Mouse (Mus musculus) intestine, embryonic 16.5 days (tissue): Measurements from ENCODE around the gene Bank1. TPM values are rescaled to one million over a fixed set of nuclear protein-coding genes. Genes with fewer than 3 reads are reported as not detected.
"Not testable (repeated sequence)": the region's sequence is repeated elsewhere in the genome, so short reads cannot be mapped to it uniquely, and the experiment has no call there.

ENCODE experiments used
- ATAC-seq: fragments of 200-750 bp; cut with Nextera tagmentation; 2 replicates; pipeline ENCODE4 v1.8.0; 2017; ENCODE audit warnings: moderate TSS enrichment, moderate library complexity
- H3K27ac ChIP-seq: fragments of 300-500 bp; sonication (generic); 2 replicates; pipeline ENCODE4 v1.5.1; 2014; ENCODE audit warnings: mild to moderate bottlenecking, low read length
- H3K27me3 ChIP-seq: fragments of 300-500 bp; sonication (generic); replicated peaks from 2 replicates; pipeline ENCODE4 v1.6.1; 2014; ENCODE audit warnings: low read length, control low read depth, mixed read lengths; ENCODE audit not compliant: control insufficient read depth, insufficient read depth
- H3K36me3 ChIP-seq: fragments of 300-500 bp; sonication (generic); 2 replicates; pipeline ENCODE4 v1.6.1; 2014; ENCODE audit warnings: low read length, control low read depth; ENCODE audit not compliant: control insufficient read depth, insufficient read depth
- H3K4me1 ChIP-seq: fragments of 300-500 bp; sonication (generic); 2 replicates; pipeline ENCODE4 v1.6.1; 2014; ENCODE audit warnings: low read length, control low read depth, mixed read lengths; ENCODE audit not compliant: control insufficient read depth, insufficient read depth
- H3K4me2 ChIP-seq: fragments of 300-500 bp; sonication (generic); 2 replicates; pipeline ENCODE4 v1.6.1; 2014; ENCODE audit warnings: low read depth, low read length, control low read depth
- H3K4me3 ChIP-seq: fragments of 300-500 bp; sonication (generic); 2 replicates; pipeline ENCODE4 v1.5.1; 2014; ENCODE audit warnings: mild to moderate bottlenecking, low read length
- H3K9ac ChIP-seq: fragments of 300-500 bp; sonication (generic); 2 replicates; pipeline ENCODE4 v1.6.1; 2014; ENCODE audit warnings: low read depth, low read length
- H3K9me3 ChIP-seq: fragments of 300-500 bp; sonication (generic); 2 replicates; pipeline ENCODE4 v1.6.1; 2016; ENCODE audit warnings: low read length, control low read depth; ENCODE audit not compliant: control insufficient read depth
- WGBS: fragments of 180-500 bp; shearing (Covaris S2); extraction: QIAGEN DNeasy Blood & Tissue Kit; methylation state at CpG from one replicate; pipeline ENCODE4 v1.1.7; 2014; 5-methylcytosine and 5-hydroxymethylcytosine counted together
- polyA plus RNA-seq: library from polyadenylated mRNA; unstranded; fragments of >200 nt; fragmentation: Nextera tagmentation; extraction: Ambion mirVana; gene quantifications from 2 replicates; pipeline ENCODE4 v1.2.1, GENCODE M21; 2015

The Bank1 gene
- polyA plus RNA-seq, 1 experiment from 2014 or later: 1.8 TPM

GRCm38 (mm10) chr3:136330043-136330442 is 4.2 kb upstream of the Bank1 start:
- no peak overlapping the region for H3K27ac ChIP-seq
- H3K9me3 ChIP-seq: no peaks in the 10 kb centered on the region
- no peaks in the 10 kb centered on the region for H3K36me3 ChIP-seq
- H3K9ac ChIP-seq: no peak overlapping the region
- ATAC-seq: no peak
- H3K4me2 ChIP-seq: no peak overlapping the region
- H3K27me3 ChIP-seq: no peaks in the 10 kb centered on the region
- no peak overlapping the region for H3K4me3 ChIP-seq
- H3K4me1 ChIP-seq: no peaks in the 10 kb centered on the region

GRCm38 (mm10) chr3:136329133-136329532 is 3.3 kb upstream of the Bank1 start:
- Histone ChIP-seq H3K36me3 (no peaks in the 10 kb centered on the region), H3K4me1 (no peaks in the 10 kb centered on the region), H3K4me2 (no peak overlapping the region), H3K4me3 (no peak overlapping the region), H3K9me3 (no peaks in the 10 kb centered on the region), H3K9ac (no peak overlapping the region), H3K27ac (no peak overlapping the region), H3K27me3 (no peaks in the 10 kb centered on the region)
- 53% methylated on average over 6 of the region's 6 CpGs for WGBS
- no peak for ATAC-seq

GRCm38 (mm10) chr3:136324716-136325115 is 1.1 kb downstream of the Bank1 start:
- not testable (repeated sequence) for H3K4me1 ChIP-seq
- 94% methylated on average over 6 of the region's 6 CpGs for WGBS

GRCm38 (mm10) chr3:136321936-136322335 is 3.9 kb downstream of the Bank1 start:
- Histone ChIP-seq H3K36me3 (no peaks in the 10 kb centered on the region), H3K4me2 (no peak overlapping the region), H3K4me3 (no peak overlapping the region), H3K9me3 (no peaks in the 10 kb centered on the region), H3K27ac (no peak overlapping the region), H3K4me1 (no peaks in the 10 kb centered on the region), H3K27me3 (no peaks in the 10 kb centered on the region), H3K9ac (no peak overlapping the region)
- WGBS: 86% methylated on average over 3 of the region's 3 CpGs
- ATAC-seq: no peak

More at GRCm38 (mm10) chr3:136324716-136325115, 1.1 kb downstream of the Bank1 start:
- not testable (repeated sequence) for H3K9me3 ChIP-seq, H3K36me3 ChIP-seq, H3K4me3 ChIP-seq, ATAC-seq, H3K9ac ChIP-seq, H3K4me2 ChIP-seq, H3K27me3 ChIP-seq, H3K27ac ChIP-seq

- no peak overlapping the region for H3K4me3 ChIP-seq
- H3K9ac ChIP-seq: no peak overlapping the region
- H3K4me1 ChIP-seq: no peaks in the 10 kb centered on the region
- H3K27me3 ChIP-seq: no peaks in the 10 kb centered on the region
- no peak overlapping the region for H3K4me2 ChIP-seq
- H3K9me3 ChIP-seq: no peaks in the 10 kb centered on the region
- no peak overlapping the region for H3K27ac ChIP-seq
- ATAC-seq: no peak
- H3K36me3 ChIP-seq: no peaks in the 10 kb centered on the region
- 83% methylated on average over 1 of the region's 1 CpGs for WGBS
Observed at GRCm38 (mm10) chr3:136308487-136308886, 17.4 kb downstream of the Bank1 start.

- H3K4me1 ChIP-seq: no peaks in the 10 kb centered on the region
- H3K9me3 ChIP-seq: no peaks in the 10 kb centered on the region
- H3K4me2 ChIP-seq: no peak overlapping the region
- H3K27ac ChIP-seq: no peak overlapping the region
- no peak overlapping the region for H3K4me3 ChIP-seq
- no peak for ATAC-seq
- 54% methylated on average over 5 of the region's 5 CpGs for WGBS
- no peaks in the 10 kb centered on the region for H3K36me3 ChIP-seq
- no peaks in the 10 kb centered on the region for H3K27me3 ChIP-seq
- no peak overlapping the region for H3K9ac ChIP-seq
Observed at GRCm38 (mm10) chr3:136306564-136307158, 19.2 kb downstream of the Bank1 start.

- WGBS: 30% methylated on average over 1 of the region's 1 CpGs
- H3K9me3 ChIP-seq: no peaks in the 10 kb centered on the region
- H3K4me2 ChIP-seq: no peak overlapping the region
- no peak overlapping the region for H3K4me3 ChIP-seq
- H3K4me1 ChIP-seq: no peaks in the 10 kb centered on the region
- no peaks in the 10 kb centered on the region for H3K36me3 ChIP-seq
- ATAC-seq: no peak
- H3K27me3 ChIP-seq: no peaks in the 10 kb centered on the region
- no peak overlapping the region for H3K27ac ChIP-seq
- no peak overlapping the region for H3K9ac ChIP-seq
Observed at GRCm38 (mm10) chr3:136302541-136302940, 23.3 kb downstream of the Bank1 start.

GRCm38 (mm10) chr3:136300810-136301209 is 25.1 kb downstream of the Bank1 start:
- not testable (repeated sequence) for H3K9ac ChIP-seq, H3K4me3 ChIP-seq, H3K4me1 ChIP-seq, H3K9me3 ChIP-seq, H3K4me2 ChIP-seq, ATAC-seq, H3K36me3 ChIP-seq, H3K27ac ChIP-seq, H3K27me3 ChIP-seq
- WGBS: 93% methylated on average over 2 of the region's 2 CpGs

- no peak overlapping the region for H3K9ac ChIP-seq
- ATAC-seq: no peak
- no peak overlapping the region for H3K4me2 ChIP-seq
- H3K9me3 ChIP-seq: no peaks in the 10 kb centered on the region
- no peak overlapping the region for H3K27ac ChIP-seq
- H3K27me3 ChIP-seq: no peaks in the 10 kb centered on the region
- WGBS: 75% methylated on average over 2 of the region's 2 CpGs
- H3K4me1 ChIP-seq: no peaks in the 10 kb centered on the region
- H3K36me3 ChIP-seq: no peaks in the 10 kb centered on the region
- H3K4me3 ChIP-seq: no peak overlapping the region
Observed at GRCm38 (mm10) chr3:136297355-136297754, 28.5 kb downstream of the Bank1 start.

- no peaks in the 10 kb centered on the region for H3K27me3 ChIP-seq
- H3K9me3 ChIP-seq: no peaks in the 10 kb centered on the region
- H3K27ac ChIP-seq: no peak overlapping the region
- H3K4me3 ChIP-seq: no peak overlapping the region
- H3K9ac ChIP-seq: no peak overlapping the region
- no peaks in the 10 kb centered on the region for H3K36me3 ChIP-seq
- no peak for ATAC-seq
- 59% methylated on average over 2 of the region's 2 CpGs for WGBS
- H3K4me2 ChIP-seq: no peak overlapping the region
- no peaks in the 10 kb centered on the region for H3K4me1 ChIP-seq
Observed at GRCm38 (mm10) chr3:136295250-136295649, 30.6 kb downstream of the Bank1 start.
